Mouse (Mus musculus): Measurements from ENCODE around the gene Ibsp. TPM values are rescaled to one million over a fixed set of nuclear protein-coding genes. Genes with fewer than 3 reads are reported as not detected.

Gene Ibsp
- polyA plus RNA-seq, 1 experiment from 2014 or later: not detected

GRCm38 (mm10) chr5:104335962-104336361 lies 37.0 kb downstream of the Ibsp start:
- no peaks in the 10 kb centered on the region for H3K4me1 ChIP-seq (ENCODE audit: control insufficient read depth, insufficient read depth, low read length)
- no peak for ATAC-seq (replicated peaks; ENCODE audit: insufficient number of reproducible peaks, low FRiP score, low TSS enrichment)
- no peak overlapping the region for H3K27ac ChIP-seq (ENCODE audit: low read depth, low read length)
- no peak overlapping the region for H3K4me3 ChIP-seq (ENCODE audit: low read depth, low read length)
- no peak overlapping the region for H3K4me2 ChIP-seq
- 70% methylated on average over 5 of the region's 5 CpGs for WGBS (ENCODE audit: insufficient replicate concordance)
- H3K27me3 ChIP-seq (ENCODE audit: control insufficient read depth, insufficient read depth, low read length): no peaks in the 10 kb centered on the region
- no peaks in the 10 kb centered on the region for H3K9me3 ChIP-seq (replicated peaks; ENCODE audit: control insufficient read depth, low read length)
- no peak overlapping the region for H3K9ac ChIP-seq (ENCODE audit: low read depth, low read length)
- no peaks in the 10 kb centered on the region for H3K36me3 ChIP-seq (ENCODE audit: control insufficient read depth, insufficient read depth, low read length)

DNA sequence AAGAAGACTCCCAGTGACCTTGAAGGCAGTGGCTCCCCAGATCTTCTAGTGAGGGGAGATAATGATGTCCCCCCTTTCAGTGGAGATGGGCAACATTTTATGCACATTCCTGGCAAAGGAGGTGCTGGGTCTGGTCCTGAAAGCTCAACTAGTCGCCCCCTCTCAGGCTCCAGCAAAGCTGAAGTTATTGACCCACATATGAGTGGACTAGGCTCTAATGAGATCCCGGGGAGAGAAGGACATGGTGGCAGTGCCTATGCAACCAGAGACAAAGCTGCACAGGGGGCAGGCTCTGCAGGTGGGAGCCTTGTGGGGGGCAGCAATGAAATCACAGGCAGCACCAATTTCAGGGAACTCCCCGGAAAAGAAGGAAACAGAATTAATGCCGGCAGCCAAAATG lies 38.5 kb downstream of the Ibsp start:
- Histone ChIP-seq H3K4me3 (ENCODE audit: low read depth, low read length) (no peak overlapping the region), H3K9ac (ENCODE audit: low read depth, low read length) (no peak overlapping the region), H3K4me1 (ENCODE audit: control insufficient read depth, insufficient read depth, low read length) (no peaks in the 10 kb centered on the region), H3K4me2 (no peak overlapping the region), H3K36me3 (ENCODE audit: control insufficient read depth, insufficient read depth, low read length) (no peaks in the 10 kb centered on the region), H3K27me3 (ENCODE audit: control insufficient read depth, insufficient read depth, low read length) (no peaks in the 10 kb centered on the region), H3K27ac (ENCODE audit: low read depth, low read length) (no peak overlapping the region), H3K9me3 (replicated peaks; ENCODE audit: control insufficient read depth, low read length) (no peaks in the 10 kb centered on the region)
- 65% methylated on average over 4 of the region's 4 CpGs for WGBS (ENCODE audit: insufficient replicate concordance)
- ATAC-seq (replicated peaks; ENCODE audit: insufficient number of reproducible peaks, low FRiP score, low TSS enrichment): no peak

DNA sequence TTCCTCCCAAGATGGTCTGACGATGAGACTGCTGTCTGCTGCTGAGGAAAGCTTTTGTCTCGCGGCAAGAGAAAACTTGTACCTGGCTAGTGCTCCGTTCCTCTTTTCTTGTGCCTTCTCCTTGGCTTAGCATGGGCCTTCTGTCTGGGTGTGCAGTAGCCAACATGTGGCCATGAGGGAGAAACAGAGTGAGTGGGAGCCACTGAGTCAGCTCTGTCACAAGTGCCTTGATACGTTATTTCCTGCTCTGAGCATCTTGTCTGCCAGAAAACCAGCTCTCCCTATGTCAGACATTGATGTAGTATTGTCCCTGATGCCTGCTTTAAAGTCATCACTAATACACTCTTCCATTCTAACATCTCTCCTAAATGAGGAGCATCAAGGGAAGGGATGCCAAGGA lies 40.0 kb downstream of the Ibsp start:
- no peaks in the 10 kb centered on the region for H3K36me3 ChIP-seq (ENCODE audit: control insufficient read depth, insufficient read depth, low read length)
- H3K4me1 ChIP-seq (ENCODE audit: control insufficient read depth, insufficient read depth, low read length): no peaks in the 10 kb centered on the region
- no peak overlapping the region for H3K4me3 ChIP-seq (ENCODE audit: low read depth, low read length)
- H3K27ac ChIP-seq (ENCODE audit: low read depth, low read length): no peak overlapping the region
- no peak overlapping the region for H3K4me2 ChIP-seq
- no peak overlapping the region for H3K9ac ChIP-seq (ENCODE audit: low read depth, low read length)
- ATAC-seq (replicated peaks; ENCODE audit: insufficient number of reproducible peaks, low FRiP score, low TSS enrichment): no peak
- 78% methylated on average over 5 of the region's 5 CpGs for WGBS (ENCODE audit: insufficient replicate concordance)
- no peaks in the 10 kb centered on the region for H3K9me3 ChIP-seq (replicated peaks; ENCODE audit: control insufficient read depth, low read length)
- H3K27me3 ChIP-seq (ENCODE audit: control insufficient read depth, insufficient read depth, low read length): no peaks in the 10 kb centered on the region

DNA sequence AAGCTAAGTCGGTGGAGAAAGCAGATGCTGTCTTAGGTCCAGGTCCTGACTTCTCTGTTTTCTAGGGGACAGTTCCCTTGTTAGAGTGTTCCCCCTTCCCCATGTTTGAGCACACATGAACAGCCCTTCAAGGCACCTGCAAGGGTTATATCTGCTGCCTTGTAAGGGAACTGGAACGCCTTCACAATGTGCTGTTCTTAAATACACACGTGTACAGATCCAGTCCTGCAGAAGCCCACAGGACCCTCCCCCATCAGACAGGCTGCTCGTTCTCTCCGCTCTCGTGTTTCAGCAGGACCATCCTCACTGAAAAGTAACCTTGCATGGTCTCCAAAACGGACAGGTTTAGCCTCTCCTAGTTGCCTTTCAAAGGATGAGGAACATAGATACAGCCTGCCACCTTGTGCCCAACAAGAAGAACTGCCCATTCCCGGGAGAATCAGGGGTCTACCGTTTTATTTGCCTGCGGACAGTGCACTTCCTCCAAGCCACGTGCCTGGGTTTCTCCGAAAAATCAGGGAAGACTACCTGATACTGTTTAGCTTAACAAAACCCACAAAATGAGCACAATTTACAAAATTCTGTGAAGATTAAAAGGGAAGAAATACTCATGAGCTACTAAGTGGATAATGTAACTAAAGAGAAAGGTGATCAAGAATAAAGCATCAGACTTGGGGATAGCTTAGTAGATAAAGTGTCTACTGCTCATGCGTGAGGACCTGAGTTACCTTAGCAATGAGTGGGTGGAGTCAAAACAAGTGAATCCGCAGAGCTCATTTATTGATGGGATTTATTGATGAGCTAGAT lies 40.9 kb downstream of the Ibsp start:
- no peaks in the 10 kb centered on the region for H3K9me3 ChIP-seq (replicated peaks; ENCODE audit: control insufficient read depth, low read length)
- H3K9ac ChIP-seq (ENCODE audit: low read depth, low read length): no peak overlapping the region
- WGBS (ENCODE audit: insufficient replicate concordance): 27% methylated on average over 14 of the region's 14 CpGs
- peak overlapping the region; percentile 19; the same call in 1 of the 2 replicates for H3K4me2 ChIP-seq
- no peak overlapping the region for H3K27ac ChIP-seq (ENCODE audit: low read depth, low read length)
- no peaks in the 10 kb centered on the region for H3K4me1 ChIP-seq (ENCODE audit: control insufficient read depth, insufficient read depth, low read length)
- no peaks in the 10 kb centered on the region for H3K36me3 ChIP-seq (ENCODE audit: control insufficient read depth, insufficient read depth, low read length)
- ATAC-seq (replicated peaks; ENCODE audit: insufficient number of reproducible peaks, low FRiP score, low TSS enrichment): no peak; the same call in 1 of the 2 replicates
- no peaks in the 10 kb centered on the region for H3K27me3 ChIP-seq (ENCODE audit: control insufficient read depth, insufficient read depth, low read length)
- H3K4me3 ChIP-seq (ENCODE audit: low read depth, low read length): no peak overlapping the region

- Histone ChIP-seq H3K4me1 (ENCODE audit: control insufficient read depth, insufficient read depth, low read length) (no peaks in the 10 kb centered on the region), H3K4me2 (no peak overlapping the region), H3K36me3 (ENCODE audit: control insufficient read depth, insufficient read depth, low read length) (no peaks in the 10 kb centered on the region), H3K9ac (ENCODE audit: low read depth, low read length) (no peak overlapping the region), H3K27me3 (ENCODE audit: control insufficient read depth, insufficient read depth, low read length) (no peaks in the 10 kb centered on the region), H3K27ac (ENCODE audit: low read depth, low read length) (no peak overlapping the region), H3K9me3 (replicated peaks; ENCODE audit: control insufficient read depth, low read length) (no peaks in the 10 kb centered on the region), H3K4me3 (ENCODE audit: low read depth, low read length) (no peak overlapping the region)
- no peak for ATAC-seq (replicated peaks; ENCODE audit: insufficient number of reproducible peaks, low FRiP score, low TSS enrichment)
- 87% methylated on average over 4 of the region's 4 CpGs for WGBS (ENCODE audit: insufficient replicate concordance)
Observed at GRCm38 (mm10) chr5:104340513-104340829, 41.5 kb downstream of the Ibsp start.

- Histone ChIP-seq H3K27me3 (ENCODE audit: control insufficient read depth, insufficient read depth, low read length) (no peaks in the 10 kb centered on the region), H3K4me2 (no peak overlapping the region), H3K4me1 (ENCODE audit: control insufficient read depth, insufficient read depth, low read length) (no peaks in the 10 kb centered on the region), H3K36me3 (ENCODE audit: control insufficient read depth, insufficient read depth, low read length) (no peaks in the 10 kb centered on the region), H3K27ac (ENCODE audit: low read depth, low read length) (no peak overlapping the region), H3K9ac (ENCODE audit: low read depth, low read length) (no peak overlapping the region), H3K9me3 (replicated peaks; ENCODE audit: control insufficient read depth, low read length) (no peaks in the 10 kb centered on the region), H3K4me3 (ENCODE audit: low read depth, low read length) (no peak overlapping the region)
- WGBS (ENCODE audit: insufficient replicate concordance): 40% methylated on average over 6 of the region's 6 CpGs
- no peak for ATAC-seq (replicated peaks; ENCODE audit: insufficient number of reproducible peaks, low FRiP score, low TSS enrichment)
Observed at GRCm38 (mm10) chr5:104342881-104343280, 43.9 kb downstream of the Ibsp start.

- no peak overlapping the region for H3K4me3 ChIP-seq (ENCODE audit: low read depth, low read length)
- H3K9me3 ChIP-seq (replicated peaks; ENCODE audit: control insufficient read depth, low read length): no peaks in the 10 kb centered on the region
- no peak overlapping the region for H3K4me2 ChIP-seq
- H3K9ac ChIP-seq (ENCODE audit: low read depth, low read length): no peak overlapping the region
- H3K27me3 ChIP-seq (ENCODE audit: control insufficient read depth, insufficient read depth, low read length): no peaks in the 10 kb centered on the region
- WGBS (ENCODE audit: insufficient replicate concordance): 64% methylated on average over 9 of the region's 9 CpGs
- H3K36me3 ChIP-seq (ENCODE audit: control insufficient read depth, insufficient read depth, low read length): no peaks in the 10 kb centered on the region
- ATAC-seq (replicated peaks; ENCODE audit: insufficient number of reproducible peaks, low FRiP score, low TSS enrichment): no peak
- H3K4me1 ChIP-seq (ENCODE audit: control insufficient read depth, insufficient read depth, low read length): no peaks in the 10 kb centered on the region
- no peak overlapping the region for H3K27ac ChIP-seq (ENCODE audit: low read depth, low read length)
Observed at GRCm38 (mm10) chr5:104344526-104345240, 45.7 kb downstream of the Ibsp start.

GRCm38 (mm10) chr5:104345241-104345630 lies 46.3 kb downstream of the Ibsp start:
- no peaks in the 10 kb centered on the region for H3K4me1 ChIP-seq (ENCODE audit: control insufficient read depth, insufficient read depth, low read length)
- H3K9ac ChIP-seq (ENCODE audit: low read depth, low read length): no peak overlapping the region
- no peaks in the 10 kb centered on the region for H3K9me3 ChIP-seq (replicated peaks; ENCODE audit: control insufficient read depth, low read length)
- no peak overlapping the region for H3K27ac ChIP-seq (ENCODE audit: low read depth, low read length)
- WGBS (ENCODE audit: insufficient replicate concordance): 73% methylated on average over 6 of the region's 6 CpGs
- no peak overlapping the region for H3K4me2 ChIP-seq
- no peaks in the 10 kb centered on the region for H3K36me3 ChIP-seq (ENCODE audit: control insufficient read depth, insufficient read depth, low read length)
- H3K4me3 ChIP-seq (ENCODE audit: low read depth, low read length): no peak overlapping the region
- H3K27me3 ChIP-seq (ENCODE audit: control insufficient read depth, insufficient read depth, low read length): no peaks in the 10 kb centered on the region
- no peak for ATAC-seq (replicated peaks; ENCODE audit: insufficient number of reproducible peaks, low FRiP score, low TSS enrichment)

DNA sequence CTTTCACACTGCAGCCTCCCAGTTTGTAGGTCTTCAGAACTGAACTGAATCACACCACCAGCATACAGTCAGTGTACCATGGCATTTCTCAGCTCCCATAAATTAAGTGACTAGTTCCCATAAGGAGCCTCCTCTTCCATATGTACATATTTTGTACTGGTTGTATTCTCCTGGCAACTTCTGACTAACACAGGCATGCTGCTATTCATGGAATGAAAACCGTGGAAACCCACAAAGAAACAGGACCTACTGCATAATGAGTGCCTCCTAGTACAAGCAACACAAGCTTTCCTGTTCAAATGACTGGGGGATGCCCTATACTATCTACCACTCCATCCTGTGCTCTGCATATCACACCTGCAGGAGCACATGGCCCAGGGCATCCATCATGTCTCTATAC lies 52.1 kb downstream of the Ibsp start:
- no peaks in the 10 kb centered on the region for H3K36me3 ChIP-seq (ENCODE audit: control insufficient read depth, insufficient read depth, low read length)
- H3K9ac ChIP-seq (ENCODE audit: low read depth, low read length): no peak overlapping the region
- no peak overlapping the region for H3K27ac ChIP-seq (ENCODE audit: low read depth, low read length)
- no peaks in the 10 kb centered on the region for H3K9me3 ChIP-seq (replicated peaks; ENCODE audit: control insufficient read depth, low read length)
- no peaks in the 10 kb centered on the region for H3K4me1 ChIP-seq (ENCODE audit: control insufficient read depth, insufficient read depth, low read length)
- ATAC-seq (replicated peaks; ENCODE audit: insufficient number of reproducible peaks, low FRiP score, low TSS enrichment): no peak
- H3K4me3 ChIP-seq (ENCODE audit: low read depth, low read length): no peak overlapping the region
- no peak overlapping the region for H3K4me2 ChIP-seq
- 72% methylated on average over 1 of the region's 1 CpGs for WGBS (ENCODE audit: insufficient replicate concordance)
- no peaks in the 10 kb centered on the region for H3K27me3 ChIP-seq (ENCODE audit: control insufficient read depth, insufficient read depth, low read length)

Measured in heart, embryonic 11.5 days (tissue).